Mouse (Mus musculus): ENCODE measurements around the gene Tceal3. TPM values are rescaled to one million over a fixed set of nuclear protein-coding genes. Genes with fewer than 3 reads are reported as not detected.
A peak's percentile ranks its signal among the peaks of the same experiment; 100 is the strongest.
"Not testable (repeated sequence)": the region's sequence is repeated elsewhere in the genome, so short reads cannot be mapped to it uniquely, and the experiment has no call there.

The Tceal3 gene
- polyA plus RNA-seq, 1 experiment from 2014 or later: 22.7 TPM

DNA sequence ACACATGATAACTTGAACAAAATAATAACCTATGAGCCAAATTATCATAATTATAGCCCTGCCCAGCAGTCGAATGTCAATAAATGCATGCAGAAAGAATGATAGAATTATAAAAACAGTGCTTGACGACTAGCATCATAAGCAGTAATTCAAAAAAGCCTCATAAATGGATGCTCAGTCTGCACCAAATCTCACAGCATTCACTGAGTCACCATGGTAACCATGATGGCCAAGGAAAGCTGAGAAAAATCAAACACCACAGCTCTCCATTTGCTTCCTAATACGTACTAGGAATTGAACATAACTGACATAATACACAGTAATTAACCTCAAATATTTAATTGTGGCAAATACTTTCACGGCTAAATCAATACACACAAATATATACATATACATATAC, 44.5 kb downstream of the Tceal3 start:
- no peaks in the 10 kb centered on the region for H3K4me1 ChIP-seq

GRCm38 (mm10) chrX:136639754-136640153, 49.1 kb downstream of the Tceal3 start:
- Histone ChIP-seq H3K27ac (no peak overlapping the region), H3K4me1 (no peaks in the 10 kb centered on the region), H3K4me3 (no peak overlapping the region), H3K36me3 (no peaks in the 10 kb centered on the region), H3K27me3 (no peaks in the 10 kb centered on the region), H3K9me3 (no peaks in the 10 kb centered on the region), H3K4me2 (replicated peaks) (no peak overlapping the region), H3K9ac (no peak overlapping the region)
- no peak for ATAC-seq (ENCODE audit: insufficient number of reproducible peaks, insufficient read depth, low FRiP score, low TSS enrichment)
- WGBS: 32% methylated on average over 4 of the region's 6 CpGs

More for the DNA sequence above, 44.5 kb downstream of the Tceal3 start:
- Histone ChIP-seq H3K36me3 (no peaks in the 10 kb centered on the region), H3K9me3 (no peaks in the 10 kb centered on the region), H3K4me3 (no peak overlapping the region), H3K27me3 (no peaks in the 10 kb centered on the region), H3K27ac (no peak overlapping the region), H3K9ac (no peak overlapping the region), H3K4me2 (replicated peaks) (no peak overlapping the region)
- WGBS: 80% methylated on average over 4 of the region's 4 CpGs
- ATAC-seq (ENCODE audit: insufficient number of reproducible peaks, insufficient read depth, low FRiP score, low TSS enrichment): no peak

DNA sequence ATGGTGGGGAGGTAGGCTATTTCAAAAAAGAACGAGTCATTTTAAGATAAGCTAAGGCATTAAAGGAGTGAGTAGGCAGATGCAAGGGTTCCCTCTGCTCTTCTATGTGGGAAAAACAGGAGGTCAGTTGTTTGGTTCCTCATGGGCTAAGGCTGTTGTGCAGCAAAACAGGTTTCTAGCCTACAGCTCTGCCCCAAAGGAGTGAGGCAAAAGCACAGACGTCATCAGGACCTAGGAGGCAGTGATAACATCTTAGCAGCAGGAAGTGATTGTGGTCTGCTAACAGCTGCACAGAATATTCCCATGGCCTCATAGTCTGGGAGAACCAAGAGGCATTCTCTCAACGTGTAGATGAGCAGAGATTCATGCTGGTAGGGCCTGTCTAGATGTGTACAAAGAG, 55.2 kb downstream of the Tceal3 start:
- H3K27ac ChIP-seq; H3K9me3 ChIP-seq; H3K9ac ChIP-seq; H3K4me1 ChIP-seq; H3K36me3 ChIP-seq; H3K27me3 ChIP-seq; H3K4me2 ChIP-seq (replicated peaks); ATAC-seq (ENCODE audit: insufficient number of reproducible peaks, insufficient read depth, low FRiP score, low TSS enrichment); H3K4me3 ChIP-seq: not testable (repeated sequence)
- WGBS: 35% methylated on average over 3 of the region's 3 CpGs

DNA sequence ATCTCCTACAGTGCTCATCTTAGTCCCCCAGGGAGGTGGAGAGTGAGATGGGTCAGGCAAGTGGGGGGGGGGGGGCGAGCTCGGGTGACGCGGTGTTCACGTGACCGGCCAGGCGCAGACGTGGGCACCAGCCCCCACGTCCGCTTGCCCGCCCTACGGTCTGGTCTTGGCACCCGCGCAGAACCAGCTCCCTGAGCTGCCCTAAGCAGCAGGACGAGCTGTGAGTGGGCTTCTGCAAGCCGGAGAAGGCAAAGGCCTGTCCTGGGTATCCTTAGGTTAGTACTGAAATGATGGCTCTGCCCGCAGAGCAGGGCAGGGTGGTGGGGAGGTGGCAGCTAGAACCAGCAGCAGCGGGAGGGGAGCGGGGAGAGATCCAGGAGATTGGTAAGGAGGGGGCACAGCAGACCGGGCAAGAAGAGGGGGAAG, 75.7 kb downstream of the Tceal3 start:
- ATAC-seq (ENCODE audit: insufficient number of reproducible peaks, insufficient read depth, low FRiP score, low TSS enrichment): 0 out of 2 replicates have a peak, but pooled peaks have one; percentile 74
- Histone ChIP-seq H3K36me3 (no peaks in the 10 kb centered on the region), H3K9me3 (no peaks in the 10 kb centered on the region), H3K4me3 (peak overlapping the region; percentile 45), H3K9ac (peak overlapping the region; percentile 52), H3K27me3 (peaks cover 6% of the 10 kb centered on the region; the same call in 1 of the 2 replicates), H3K4me2 (replicated peaks) (peak overlapping the region; percentile 63), H3K4me1 (no peaks in the 10 kb centered on the region), H3K27ac (no peak overlapping the region)
- WGBS: 43% methylated on average over 10 of the region's 20 CpGs

GRCm38 (mm10) chrX:136666762-136667464, 76.3 kb downstream of the Tceal3 start:
- 22% methylated on average over 23 of the region's 24 CpGs for WGBS
- 0 out of 2 replicates have a peak, but pooled peaks have one; percentile 15 for ATAC-seq (ENCODE audit: insufficient number of reproducible peaks, insufficient read depth, low FRiP score, low TSS enrichment)
- H3K27me3 ChIP-seq: not testable (repeated sequence)

GRCm38 (mm10) chrX:136668794-136669193, 78.2 kb downstream of the Tceal3 start:
- 66% methylated on average over 2 of the region's 2 CpGs for WGBS
- Histone ChIP-seq H3K9ac (no peak overlapping the region), H3K27ac (no peak overlapping the region), H3K36me3 (no peaks in the 10 kb centered on the region), H3K4me2 (replicated peaks) (no peak overlapping the region), H3K27me3 (peaks cover 6% of the 10 kb centered on the region; the same call in 1 of the 2 replicates), H3K4me1 (no peaks in the 10 kb centered on the region), H3K9me3 (no peaks in the 10 kb centered on the region), H3K4me3 (no peak overlapping the region)
- no peak for ATAC-seq (ENCODE audit: insufficient number of reproducible peaks, insufficient read depth, low FRiP score, low TSS enrichment)

More at GRCm38 (mm10) chrX:136666762-136667464, 76.3 kb downstream of the Tceal3 start:
- H3K4me2 ChIP-seq (replicated peaks): peak overlapping the region; percentile 63
- H3K27ac ChIP-seq, H3K36me3 ChIP-seq, H3K4me1 ChIP-seq, H3K9me3 ChIP-seq: not testable (repeated sequence)
- H3K9ac ChIP-seq: peak overlapping the region; percentile 52
- H3K4me3 ChIP-seq: peak overlapping the region; percentile 45

GRCm38 (mm10) chrX:136680989-136681388, 90.3 kb downstream of the Tceal3 start:
- WGBS: 53% methylated on average over 3 of the region's 3 CpGs
- Histone ChIP-seq H3K27me3 (no peaks in the 10 kb centered on the region), H3K4me1 (no peaks in the 10 kb centered on the region), H3K9ac (no peak overlapping the region), H3K27ac (no peak overlapping the region), H3K4me2 (replicated peaks) (no peak overlapping the region), H3K9me3 (no peaks in the 10 kb centered on the region), H3K4me3 (no peak overlapping the region), H3K36me3 (no peaks in the 10 kb centered on the region)
- no peak for ATAC-seq (ENCODE audit: insufficient number of reproducible peaks, insufficient read depth, low FRiP score, low TSS enrichment)

DNA sequence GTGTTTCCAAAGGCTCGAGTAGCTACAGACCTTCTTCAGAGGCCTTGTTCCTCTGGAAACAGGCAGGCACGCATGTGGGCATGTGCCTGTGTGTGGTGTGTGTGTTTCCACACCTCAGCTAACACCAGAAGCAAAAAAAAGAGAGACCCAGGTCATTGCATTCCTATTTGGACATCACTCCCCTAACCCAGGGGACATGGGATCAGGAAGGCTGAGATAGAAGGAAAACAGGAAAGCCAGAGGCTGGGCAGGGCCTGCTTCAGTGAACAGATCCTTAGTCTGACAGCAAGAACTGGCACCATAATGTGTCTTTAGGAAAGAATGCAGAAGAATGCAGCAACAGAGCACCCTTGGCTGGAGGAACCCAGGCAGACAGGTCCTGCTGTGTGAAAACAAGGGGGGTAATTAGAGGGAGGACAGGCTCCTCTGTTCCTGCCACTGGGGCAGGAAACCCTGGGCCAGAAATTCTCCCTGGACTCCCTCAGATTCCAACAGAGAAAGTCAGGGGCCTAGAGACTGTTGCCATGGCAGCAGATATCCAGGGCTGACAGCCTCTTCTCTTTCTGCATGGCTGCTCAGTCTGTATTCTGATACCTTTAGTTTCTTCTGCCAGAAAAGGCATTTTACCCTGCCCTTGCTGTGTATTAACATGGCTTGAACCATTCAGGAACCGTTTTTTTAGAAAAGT, 101.1 kb downstream of the Tceal3 start:
- not testable (repeated sequence) for H3K4me1 ChIP-seq; H3K4me2 ChIP-seq (replicated peaks); H3K4me3 ChIP-seq; H3K27me3 ChIP-seq; H3K9me3 ChIP-seq; H3K9ac ChIP-seq; H3K27ac ChIP-seq; H3K36me3 ChIP-seq
- ATAC-seq (ENCODE audit: insufficient number of reproducible peaks, insufficient read depth, low FRiP score, low TSS enrichment): peak; percentile 64; the same call in 1 of the 2 replicates
- 39% methylated on average over 3 of the region's 3 CpGs for WGBS

DNA sequence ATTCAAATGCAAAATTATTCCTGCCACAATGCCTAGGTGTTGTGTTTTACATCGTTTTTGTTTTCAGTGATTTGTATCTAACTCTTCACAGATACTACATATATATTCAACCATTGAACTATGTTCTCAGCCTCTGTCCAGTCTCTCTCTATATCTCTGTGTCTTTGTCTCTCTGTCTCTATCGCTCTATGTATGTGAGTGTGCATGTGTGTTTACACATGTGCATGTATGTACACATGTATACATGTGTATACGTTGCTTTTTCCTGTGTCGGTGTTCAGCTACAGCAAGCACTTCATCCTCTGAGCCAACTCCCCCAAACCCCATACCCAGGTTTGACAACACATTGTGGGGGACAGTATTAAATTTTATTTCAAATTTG, 101.6 kb downstream of the Tceal3 start:
- WGBS: 78% methylated on average over 4 of the region's 4 CpGs
- no peak for ATAC-seq (ENCODE audit: insufficient number of reproducible peaks, insufficient read depth, low FRiP score, low TSS enrichment)
- H3K36me3 ChIP-seq: no peaks in the 10 kb centered on the region

DNA sequence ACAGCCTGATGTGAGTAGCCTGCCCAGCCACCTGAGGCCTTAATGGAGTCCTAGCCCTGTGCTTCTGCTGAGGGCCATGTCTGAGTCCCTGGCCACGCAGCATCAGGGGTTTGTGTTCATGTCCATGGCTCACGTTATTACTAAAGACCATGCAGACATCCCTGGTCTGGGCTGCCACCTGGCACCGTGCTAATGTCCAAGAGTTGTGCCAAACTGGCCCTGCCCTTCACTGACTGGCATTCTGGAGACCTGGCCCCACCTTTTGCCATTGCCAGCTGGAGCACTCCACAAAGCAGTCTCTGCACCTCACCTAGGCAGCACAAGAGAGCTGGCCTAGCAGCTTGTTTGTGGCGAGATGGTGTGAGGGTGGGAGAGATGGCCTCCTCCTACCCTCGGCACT, 102.6 kb downstream of the Tceal3 start:
- Histone ChIP-seq H3K36me3 (no peaks in the 10 kb centered on the region), H3K4me3 (no peak overlapping the region), H3K27me3 (no peaks in the 10 kb centered on the region), H3K9ac (no peak overlapping the region), H3K4me2 (replicated peaks) (no peak overlapping the region), H3K9me3 (no peaks in the 10 kb centered on the region), H3K4me1 (no peaks in the 10 kb centered on the region), H3K27ac (no peak overlapping the region)
- no peak for ATAC-seq (ENCODE audit: insufficient number of reproducible peaks, insufficient read depth, low FRiP score, low TSS enrichment)
- WGBS: 76% methylated on average over 5 of the region's 5 CpGs

More for the DNA sequence above, 101.6 kb downstream of the Tceal3 start:
- H3K9ac ChIP-seq: no peak overlapping the region
- no peaks in the 10 kb centered on the region for H3K27me3 ChIP-seq
- no peak overlapping the region for H3K4me3 ChIP-seq
- no peaks in the 10 kb centered on the region for H3K4me1 ChIP-seq
- H3K4me2 ChIP-seq (replicated peaks): no peak overlapping the region
- no peak overlapping the region for H3K27ac ChIP-seq
- no peaks in the 10 kb centered on the region for H3K9me3 ChIP-seq

GRCm38 (mm10) chrX:136707446-136708167, 117.0 kb downstream of the Tceal3 start, which contains the start of gene Tceal1:
TSS of gene Tceal1 (plus strand) at chrX:136707982.
- 20% methylated on average over 15 of the region's 15 CpGs for WGBS
- H3K9ac ChIP-seq: peak within 1 kb of the TSS; percentile 61
- peak within 1 kb of the TSS; percentile 52 for H3K4me2 ChIP-seq (replicated peaks)
- no peaks in the 10 kb centered on the region for H3K36me3 ChIP-seq
- H3K4me3 ChIP-seq: peak within 1 kb of the TSS; percentile 48
- H3K4me1 ChIP-seq: no peaks in the 10 kb centered on the region
- H3K27me3 ChIP-seq: no peaks in the 10 kb centered on the region
- peak; percentile 81; the same call in 1 of the 2 replicates for ATAC-seq (ENCODE audit: insufficient number of reproducible peaks, insufficient read depth, low FRiP score, low TSS enrichment)
- H3K27ac ChIP-seq: peak within 1 kb of the TSS; percentile 89
- H3K9me3 ChIP-seq: no peaks in the 10 kb centered on the region

Data from embryonic facial prominence, embryonic 12.5 days (tissue).